Mouse (Mus musculus) right cerebral cortex, postnatal 4 days (tissue): Measurements from ENCODE around the gene Myod1.
A peak's percentile ranks its signal among the peaks of the same experiment; 100 is the strongest.

Experiments used
- DNase-seq: peaks from one replicate; pipeline ENCODE4 v3.0.0-alpha.2; 2022

The Myod1 gene

DNA sequence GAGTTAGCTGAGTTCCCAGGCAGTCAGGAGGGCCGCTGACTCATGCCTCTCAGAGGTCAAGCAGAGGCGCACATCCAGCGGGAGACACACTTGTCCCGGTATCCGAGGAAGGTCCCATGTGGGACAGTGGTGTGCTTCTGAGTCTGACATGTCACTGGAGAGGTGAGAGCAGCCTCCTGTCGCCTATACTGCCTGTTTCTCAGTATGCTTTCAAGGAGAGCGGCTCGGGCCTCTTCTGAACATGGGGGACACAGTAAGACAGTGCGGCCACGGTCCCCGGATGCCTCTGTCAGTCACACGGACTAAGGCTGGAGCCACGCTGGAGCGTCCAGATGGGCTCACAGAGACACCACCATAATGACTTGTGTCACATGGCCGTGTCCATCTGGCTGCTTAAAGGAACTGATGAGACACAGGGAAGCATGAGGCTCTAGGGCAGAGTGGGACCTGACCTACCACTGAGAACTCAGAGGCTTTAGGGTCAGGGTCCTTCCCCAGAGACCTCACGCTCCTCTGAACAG is 41.9 kb downstream of the Myod1 start:
- no peak for DNase-seq

DNA sequence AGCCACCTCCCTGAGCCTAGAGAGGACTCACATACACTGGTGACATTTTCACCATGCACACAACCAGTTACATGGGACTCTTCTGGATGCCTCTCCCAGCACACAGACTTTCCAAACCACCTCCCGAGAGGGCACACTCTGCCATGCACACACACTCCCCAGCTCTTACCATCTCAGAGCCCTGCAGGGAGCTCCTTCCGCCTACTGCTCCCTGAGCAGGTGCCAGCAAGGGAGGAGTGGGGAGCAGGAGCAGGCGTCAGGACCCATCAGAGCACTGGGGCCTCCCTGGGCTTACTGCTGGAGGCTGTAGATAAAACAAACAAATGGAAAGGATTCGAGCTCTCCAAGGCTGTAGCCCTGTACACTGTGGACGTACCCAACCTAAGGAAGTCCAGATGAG is 45.3 kb downstream of the Myod1 start:
- DNase-seq = no peak

DNA sequence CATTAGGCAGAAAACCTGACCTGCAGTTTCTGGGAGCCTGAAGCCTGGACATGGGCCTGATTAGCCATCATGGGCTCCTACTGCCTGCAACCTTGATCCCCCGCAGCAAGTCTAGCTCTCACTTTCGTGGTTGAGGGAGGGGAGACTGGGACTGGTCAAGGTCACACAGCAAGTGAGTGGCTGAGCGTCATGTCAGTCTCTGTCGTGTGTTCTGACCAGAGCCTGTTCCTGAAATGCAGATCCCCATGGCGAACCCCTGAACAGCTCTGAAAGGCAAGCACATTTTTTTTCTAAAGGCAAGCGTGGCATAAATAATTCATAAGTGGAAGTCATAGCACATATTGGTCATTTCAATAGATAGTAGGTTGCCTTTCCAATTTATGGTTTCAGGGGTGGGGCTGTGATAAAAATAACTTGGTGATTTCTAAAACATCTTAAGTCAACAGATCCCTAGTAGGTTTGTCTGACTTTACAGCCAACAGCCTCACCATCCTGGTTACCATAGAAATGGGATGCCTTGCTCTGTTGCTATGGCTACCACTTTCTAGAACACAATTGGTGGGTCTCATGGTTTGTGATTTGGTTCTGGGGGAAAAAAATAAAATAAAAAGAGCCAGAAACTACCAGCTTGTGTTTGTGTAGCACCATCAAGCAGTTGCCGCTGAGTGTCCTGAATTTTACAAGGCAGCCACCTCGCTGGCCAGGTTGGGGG is 45.9 kb downstream of the Myod1 start:
- DNase-seq = no peak

DNA sequence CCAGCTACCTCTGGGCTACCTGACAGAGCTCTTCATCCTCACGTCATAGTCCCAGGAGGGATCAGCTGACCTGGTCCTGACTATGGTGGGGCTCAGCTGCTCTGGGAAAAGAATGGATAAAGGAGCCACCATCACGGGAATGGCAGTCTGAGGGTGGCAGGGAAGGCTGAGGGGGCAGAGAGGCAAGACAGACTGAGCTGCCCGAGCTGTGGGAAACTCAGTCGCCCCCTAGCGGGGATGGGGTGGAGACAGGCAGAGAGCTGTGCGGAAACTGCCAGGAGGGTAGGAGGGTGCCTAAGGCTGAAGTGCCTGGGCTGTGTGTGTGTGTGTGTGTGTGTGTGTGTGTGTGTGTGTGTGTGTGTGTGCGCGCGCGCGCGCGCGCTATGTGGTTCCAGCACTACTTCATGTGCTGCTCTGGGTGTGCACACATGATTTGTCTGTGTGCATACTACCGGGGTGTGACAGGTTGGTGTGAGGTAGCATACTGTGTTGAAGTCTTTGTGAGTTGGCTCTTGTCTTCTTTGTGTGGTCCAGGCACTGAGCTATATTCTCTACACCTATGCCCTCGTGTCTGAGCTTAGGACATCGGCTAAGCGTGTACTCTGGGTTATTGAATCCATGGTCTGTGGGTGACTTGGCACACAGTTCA is 46.6 kb downstream of the Myod1 start:
- DNase-seq = peak; percentile 76

DNA sequence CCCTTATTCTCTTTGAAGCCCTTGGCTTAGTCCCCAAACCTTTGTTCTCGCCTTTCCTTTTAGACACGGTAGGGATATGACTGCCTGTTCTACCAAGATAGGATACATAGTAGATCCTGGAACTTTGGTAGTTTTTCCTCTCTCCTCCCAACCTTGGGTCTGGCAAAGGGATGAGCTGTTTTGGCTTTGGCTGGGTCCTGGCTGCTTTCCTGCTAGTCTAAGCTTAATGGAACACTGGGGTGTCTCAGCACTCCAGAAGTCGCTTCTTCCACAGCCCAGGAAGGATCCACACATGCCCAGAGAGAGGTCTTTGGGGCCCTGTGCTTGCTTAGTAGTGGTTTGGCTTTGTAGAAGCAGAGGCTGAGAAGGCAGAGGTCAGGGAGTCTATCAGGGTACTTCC is 47.7 kb downstream of the Myod1 start:
- DNase-seq = no peak

DNA sequence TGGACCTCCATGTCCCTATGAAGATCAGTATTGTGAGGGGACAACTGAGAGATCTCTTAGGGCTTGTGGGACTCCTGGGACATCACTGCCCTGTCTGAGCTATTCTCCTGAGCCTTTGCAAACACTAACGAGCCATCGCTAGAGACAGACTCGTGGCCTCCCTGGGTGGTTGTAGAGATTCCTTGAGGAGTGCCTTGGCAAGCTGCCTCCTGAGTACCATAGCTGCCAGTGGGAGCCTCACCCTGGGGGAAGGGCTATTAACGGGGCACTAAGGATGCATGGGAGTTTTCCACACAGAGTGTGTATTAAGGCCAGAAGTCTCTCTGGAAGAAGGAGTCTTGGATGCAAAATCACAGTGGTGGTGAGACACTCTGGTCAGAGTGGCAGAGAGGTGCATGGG is 48.7 kb downstream of the Myod1 start:
- DNase-seq = no peak
